Mouse (Mus musculus) telencephalon, adult 2 months (tissue): ENCODE measurements at regions not wholly inside any gene's neighbourhood (a gene's known extent, or its start where the extent isn't known, plus 50 kb on each side); places are given as distances from the start of the nearest gene placed in this dataset.

Source experiments
- DNase-seq: peaks from one replicate; pipeline ENCODE4 v3.0.0-alpha.2; 2011; ENCODE audit warnings: low read depth, low spot score

DNA sequence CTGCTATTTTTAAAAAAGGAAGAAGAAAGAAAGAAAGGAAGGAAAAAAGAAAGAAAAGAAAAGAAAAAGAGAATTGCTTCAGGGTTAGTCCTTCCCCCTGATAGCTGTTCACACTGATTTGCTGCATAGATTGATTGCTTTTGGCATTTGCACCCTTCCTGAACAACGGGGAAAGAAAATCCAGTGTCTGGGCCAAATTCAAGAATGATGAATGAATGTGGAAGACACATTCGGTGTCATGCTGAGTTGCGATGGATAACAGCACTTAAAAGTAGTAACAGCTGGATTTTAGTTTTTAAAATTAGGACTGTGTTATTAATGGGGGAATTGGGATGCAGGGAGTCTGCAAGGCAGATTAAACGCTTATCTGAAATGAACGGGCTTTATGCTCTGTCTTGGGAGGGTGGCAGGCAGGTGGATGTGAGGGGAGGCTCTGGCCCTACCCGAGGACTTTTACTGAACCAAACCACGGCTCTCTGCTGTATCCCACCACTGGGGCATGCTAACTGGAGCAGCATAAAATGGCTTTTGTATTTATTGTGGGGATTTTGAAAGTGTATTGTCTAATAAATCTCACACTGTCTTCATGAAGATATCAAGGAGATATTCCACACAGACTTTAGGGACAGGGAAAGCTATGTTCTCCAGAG is 114.4 kb downstream of the Lca5 start:
- no peak for DNase-seq

DNA sequence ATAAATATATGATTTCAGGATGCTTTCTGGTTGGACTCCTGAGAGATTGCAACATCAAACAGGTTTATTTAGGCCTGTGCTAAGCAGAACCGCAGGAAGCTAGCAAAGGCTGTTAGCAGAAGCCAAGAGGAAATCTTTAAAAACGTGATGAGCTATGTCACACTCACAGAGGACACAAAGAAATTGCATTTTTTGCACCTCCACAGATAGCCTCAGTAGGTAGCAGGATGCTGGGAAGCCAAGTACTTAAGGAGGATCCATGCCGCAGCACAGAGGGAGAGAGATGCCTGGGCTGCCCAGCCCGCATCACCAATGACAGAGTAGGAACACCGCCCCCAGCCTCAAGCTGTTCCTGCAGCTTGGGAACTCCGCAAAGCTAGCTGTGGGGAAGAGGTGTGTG is 115.0 kb downstream of the Lca5 start:
- peak; percentile 92 for DNase-seq

DNA sequence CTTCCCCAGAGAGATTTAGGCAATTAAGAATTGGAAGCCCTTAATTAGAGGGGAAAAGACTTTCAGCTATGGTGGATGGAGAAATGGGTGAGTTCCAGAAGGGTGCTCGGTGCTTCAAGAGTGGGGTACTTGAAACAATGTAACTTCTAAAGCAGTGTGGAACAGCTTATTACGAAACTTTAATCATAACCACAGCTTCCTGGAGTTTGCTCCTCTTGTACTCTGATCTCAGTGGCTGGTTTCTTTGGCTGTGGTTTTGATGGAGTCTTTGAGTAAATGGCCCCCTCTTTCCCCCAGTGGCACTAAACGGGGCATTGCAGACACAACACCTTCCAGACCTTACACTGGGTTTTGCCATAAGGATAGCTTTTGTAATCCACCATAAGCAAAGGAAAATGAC is 116.6 kb downstream of the Lca5 start:
- DNase-seq, result no peak

DNA sequence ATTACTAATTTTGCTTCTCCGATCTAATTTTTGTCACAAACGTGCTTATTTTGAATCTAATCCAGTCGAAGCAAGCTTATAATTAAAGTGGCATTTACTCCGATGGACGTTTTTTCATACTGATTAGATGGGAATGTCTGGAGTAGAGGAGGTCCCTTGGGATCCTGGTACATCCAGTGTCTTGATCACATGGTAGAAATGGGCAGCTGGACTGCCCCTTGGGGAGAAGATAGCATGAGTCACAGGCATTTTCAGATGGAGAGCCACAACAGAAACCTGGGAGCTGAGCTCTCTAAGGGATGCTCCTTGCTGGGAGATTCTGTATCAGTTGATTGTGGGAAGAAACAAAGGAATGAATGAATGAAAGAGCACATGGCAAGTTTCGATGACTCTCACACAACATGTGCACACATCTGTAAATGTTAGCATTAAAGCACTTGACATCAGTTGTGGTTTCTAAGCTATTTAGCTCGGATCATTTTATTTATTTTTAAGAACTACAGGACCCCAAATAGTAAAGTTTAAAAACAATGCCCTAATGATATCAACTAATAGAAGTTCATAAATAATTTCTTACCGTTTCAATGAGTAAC is 117.8 kb downstream of the Lca5 start:
- DNase-seq, result no peak

DNA sequence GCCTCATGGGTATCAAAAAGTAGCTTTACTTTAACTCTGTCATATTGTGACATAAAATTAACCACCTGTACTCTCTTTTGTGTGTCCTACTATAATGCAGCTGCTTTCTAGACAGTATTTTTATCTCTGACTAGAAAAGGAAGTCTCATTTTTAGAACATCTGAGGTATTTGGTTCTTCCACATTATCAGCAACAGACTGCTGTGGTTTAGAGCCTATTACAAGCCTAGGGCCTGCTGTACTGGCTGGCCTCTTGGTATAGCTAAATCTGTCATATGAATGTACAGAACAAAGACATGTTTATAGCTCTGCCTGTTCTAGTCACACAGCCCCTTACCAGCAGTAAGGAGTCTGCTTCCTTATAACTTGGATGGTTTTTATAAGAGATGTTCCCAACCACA is 119.1 kb downstream of the Lca5 start:
- no peak for DNase-seq

DNA sequence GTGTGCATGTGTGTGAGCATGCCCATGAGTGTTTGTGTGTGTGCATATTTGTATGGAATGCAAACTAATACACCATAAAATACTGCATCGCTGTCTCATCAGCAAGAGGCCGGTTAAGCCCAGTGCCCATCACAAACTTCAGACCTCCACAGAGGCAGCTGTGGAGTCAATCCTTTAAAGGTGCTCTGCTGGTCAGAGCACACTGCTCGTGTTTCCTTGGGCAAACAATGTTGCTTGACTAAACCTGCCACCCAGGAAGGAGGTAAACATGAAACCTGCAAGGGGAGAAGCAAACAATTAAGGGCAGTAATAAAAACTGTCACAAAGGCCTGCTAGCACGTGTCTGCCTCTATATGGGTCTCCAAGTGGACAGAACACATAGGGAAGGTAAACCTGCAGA is 120.1 kb downstream of the Lca5 start:
- DNase-seq, result no peak

DNA sequence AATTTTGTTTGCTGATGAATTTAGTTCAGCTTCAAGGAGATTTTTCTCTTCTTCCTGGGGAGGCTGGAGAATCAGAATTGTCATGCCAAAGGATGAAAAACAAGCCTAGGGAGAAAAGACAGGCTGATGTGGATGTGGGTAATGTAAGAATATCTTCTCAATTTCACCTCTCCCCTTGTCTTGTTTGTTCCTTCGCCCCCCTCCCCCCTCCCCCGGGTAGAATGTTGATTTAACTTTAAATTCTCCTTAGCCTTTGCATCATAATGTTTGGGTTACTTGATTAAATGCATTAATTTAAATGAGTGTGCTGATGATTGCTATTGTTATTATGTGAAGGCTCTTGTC is 124.1 kb downstream of the Lca5 start:
- DNase-seq, result no peak

DNA sequence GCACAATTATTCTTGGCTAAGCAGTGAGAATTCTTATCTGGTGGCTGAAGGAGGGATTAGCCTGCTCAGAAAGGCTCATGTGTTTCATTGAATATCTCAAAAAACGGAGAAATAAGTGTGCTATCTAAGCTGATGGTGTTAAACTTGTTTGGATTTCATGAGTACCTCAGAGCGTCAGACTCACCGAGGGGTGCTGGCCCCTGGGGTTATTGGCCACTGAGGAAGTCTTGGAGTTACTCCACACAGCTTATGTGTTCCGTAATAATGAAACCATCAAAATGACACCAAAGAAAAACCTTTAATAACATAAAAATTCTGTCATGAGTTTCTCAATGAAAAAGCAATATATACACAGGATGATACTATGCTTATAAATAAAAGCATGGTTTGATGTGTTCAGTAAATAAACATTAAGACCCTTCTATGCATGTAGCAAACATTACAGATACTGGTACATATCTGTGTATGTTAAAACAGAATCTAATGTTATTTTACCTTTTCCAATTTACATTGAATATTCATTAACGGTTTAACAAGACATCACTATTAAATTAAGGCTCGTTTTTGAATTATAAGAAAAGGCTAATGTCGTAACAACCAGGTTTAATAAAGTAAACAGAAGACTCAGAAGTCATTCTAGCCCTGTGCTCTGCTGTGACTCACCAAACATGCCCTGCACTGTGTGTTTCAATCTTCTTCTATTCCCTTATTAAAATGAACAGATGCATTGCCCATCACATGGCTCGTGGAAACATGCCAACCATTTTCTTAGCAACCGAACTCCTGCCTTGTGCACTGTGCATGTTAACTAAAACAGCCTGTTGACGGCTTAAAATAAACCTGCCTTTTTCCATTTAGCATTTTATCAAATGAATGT is 124.7 kb downstream of the Lca5 start:
- DNase-seq, result peak; percentile 91

DNA sequence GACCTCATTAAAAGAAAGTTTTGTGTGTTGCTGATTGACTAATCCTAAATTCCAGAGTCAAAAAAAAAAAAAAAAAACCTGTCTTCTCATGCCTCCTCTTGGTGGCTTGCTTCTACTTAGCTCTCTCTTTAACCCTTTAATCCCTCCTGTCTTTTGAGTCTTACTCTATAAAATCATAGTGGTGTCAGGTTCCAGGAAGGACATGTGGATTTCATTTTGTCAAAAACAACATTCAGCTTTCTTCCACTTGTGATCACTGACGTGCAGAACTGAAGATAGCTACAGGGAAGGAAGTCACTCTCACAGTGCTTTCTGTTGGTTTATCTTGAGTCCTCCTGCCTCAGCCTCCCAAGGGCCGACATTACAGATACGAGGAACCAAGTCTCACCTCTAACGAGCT is 132.2 kb downstream of the Lca5 start:
- no peak for DNase-seq

DNA sequence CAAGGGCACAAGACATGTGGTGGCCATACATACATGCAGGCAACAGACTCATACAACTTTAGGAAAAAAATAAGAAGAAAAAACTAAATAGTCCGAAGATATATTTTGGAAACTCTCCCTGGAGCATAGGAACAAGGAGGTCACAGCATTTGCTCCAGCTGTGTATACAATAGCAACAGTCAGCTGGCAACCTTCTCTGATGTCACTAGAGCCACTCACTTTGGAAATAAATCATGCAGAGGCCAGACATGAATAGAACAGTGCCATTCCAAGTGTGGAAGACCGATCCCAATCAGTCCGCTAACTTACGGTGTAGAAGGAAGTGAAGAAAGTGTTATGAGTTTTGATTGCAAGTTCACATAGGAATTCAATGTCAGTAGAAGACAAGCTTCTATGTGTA is 132.8 kb downstream of the Lca5 start:
- no peak for DNase-seq

DNA sequence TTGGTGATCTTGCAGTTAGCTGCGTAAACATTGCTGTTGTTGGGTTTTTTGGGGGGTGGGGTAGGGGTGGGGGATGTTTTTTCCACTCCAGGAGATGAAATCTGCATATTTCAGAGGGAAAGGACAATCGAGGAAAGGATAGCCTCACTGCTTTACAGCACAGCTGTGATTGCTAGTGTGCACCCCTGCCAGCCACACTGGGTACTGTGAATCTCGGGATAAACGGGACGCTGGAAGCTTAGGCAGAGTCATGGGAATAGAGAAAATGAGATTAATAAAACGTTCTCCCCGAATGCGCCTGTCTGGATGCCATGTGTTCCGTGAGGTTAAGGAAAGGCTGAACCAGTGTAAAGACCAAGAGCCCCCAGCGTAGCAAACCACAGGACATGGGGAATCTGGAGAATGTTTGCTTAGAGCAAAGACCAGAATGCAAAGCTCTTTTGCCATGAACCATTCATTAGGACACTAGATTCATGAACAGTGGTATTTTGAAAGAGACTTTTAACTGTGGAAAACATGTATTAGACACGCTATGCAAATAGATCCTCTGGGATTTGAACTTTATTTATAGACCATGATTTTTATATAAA is 133.5 kb downstream of the Lca5 start:
- no peak for DNase-seq

DNA sequence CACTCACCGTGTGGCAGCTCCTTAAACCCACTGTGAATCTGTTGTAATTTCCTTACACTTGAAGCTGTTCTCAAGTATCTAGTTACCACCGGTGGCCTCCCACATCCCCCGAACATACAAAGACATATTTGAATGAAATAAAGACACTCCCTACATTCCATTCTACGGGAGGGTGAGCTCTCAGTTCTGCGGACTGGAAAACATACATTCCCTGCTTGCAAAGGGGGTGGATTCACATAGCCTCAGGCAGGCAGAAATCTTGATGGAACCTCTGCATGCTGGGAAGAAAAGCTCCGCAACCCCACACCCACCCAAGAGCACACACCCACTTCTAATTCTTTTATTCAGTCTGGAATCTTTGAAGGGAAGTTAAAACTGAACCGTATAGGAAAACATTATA is 136.0 kb downstream of the Lca5 start:
- no peak for DNase-seq

DNA sequence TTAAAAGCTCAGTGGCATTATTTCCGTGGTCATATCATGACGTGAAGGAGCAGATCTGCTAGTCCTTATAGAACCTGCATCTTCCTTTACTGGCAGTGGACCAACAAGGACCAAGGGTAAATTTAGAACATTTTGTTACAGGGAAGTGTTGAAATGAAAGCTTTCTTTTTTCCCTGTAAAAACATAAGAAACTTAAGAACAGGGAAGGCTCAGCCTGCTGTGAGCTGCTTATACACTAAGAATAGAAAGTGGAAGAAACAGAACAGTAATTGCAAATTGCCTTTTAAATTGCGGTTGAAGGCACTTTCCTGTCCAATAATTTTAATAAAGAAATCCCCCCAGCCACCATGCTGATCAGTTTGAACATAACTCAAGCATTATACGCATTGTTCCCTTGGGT is 140.4 kb downstream of the Lca5 start:
- no peak for DNase-seq

DNA sequence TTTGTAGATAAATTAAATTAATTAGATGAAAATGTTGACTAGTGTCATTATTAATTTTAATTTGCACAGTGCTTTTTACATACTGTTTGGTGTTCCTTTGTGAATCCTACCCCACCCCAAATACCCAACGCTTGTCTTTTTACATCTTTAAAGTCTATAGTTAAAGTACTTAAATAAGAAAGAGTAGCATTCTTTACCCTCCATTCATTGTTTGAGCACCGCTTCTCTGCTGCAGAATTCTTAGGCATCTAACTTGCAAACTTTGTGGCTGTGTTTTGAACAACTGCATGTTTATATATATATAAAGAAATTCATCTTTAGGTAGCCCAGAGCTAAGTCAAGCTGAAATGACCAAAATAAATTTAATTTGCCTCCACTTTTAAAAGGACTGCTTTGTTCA is 140.9 kb downstream of the Lca5 start:
- no peak for DNase-seq

DNA sequence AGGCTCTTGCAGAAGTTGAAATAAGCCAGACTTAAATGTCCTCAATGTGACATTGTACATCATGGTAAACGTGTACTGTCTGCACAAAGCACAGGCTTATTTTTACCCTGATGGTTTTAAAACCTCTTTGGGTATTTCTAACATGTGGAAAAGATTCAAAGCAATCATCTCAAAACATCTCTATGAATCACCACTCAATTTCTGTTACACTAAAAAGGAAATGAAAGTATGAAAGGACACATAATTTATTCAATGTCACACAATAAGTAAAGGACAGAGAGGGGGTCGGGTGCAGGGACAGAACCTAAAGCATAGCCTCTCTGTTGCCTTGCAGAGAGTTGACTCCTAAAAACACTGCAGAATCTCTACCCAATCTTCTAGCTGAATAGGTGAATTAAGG is 141.3 kb downstream of the Lca5 start:
- DNase-seq, result no peak

DNA sequence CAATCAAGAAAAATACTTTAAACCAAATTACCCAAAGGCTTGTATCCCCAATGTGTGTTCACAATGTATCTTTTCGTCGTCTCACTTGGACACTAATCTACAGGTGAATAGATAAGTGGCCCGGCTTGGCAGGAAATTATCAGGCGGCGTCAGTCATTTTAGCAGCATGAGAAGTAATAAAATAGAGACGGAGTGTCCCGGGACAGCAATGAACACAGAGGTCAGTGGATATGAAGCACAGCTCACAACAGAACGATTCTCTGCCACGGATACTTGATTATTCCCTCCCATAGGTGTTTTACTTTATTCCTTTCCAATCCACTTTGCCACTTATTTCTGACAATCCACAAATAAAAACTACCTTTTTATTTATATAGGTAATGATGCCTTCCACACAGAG is 145.5 kb downstream of the Lca5 start:
- DNase-seq, result no peak

DNA sequence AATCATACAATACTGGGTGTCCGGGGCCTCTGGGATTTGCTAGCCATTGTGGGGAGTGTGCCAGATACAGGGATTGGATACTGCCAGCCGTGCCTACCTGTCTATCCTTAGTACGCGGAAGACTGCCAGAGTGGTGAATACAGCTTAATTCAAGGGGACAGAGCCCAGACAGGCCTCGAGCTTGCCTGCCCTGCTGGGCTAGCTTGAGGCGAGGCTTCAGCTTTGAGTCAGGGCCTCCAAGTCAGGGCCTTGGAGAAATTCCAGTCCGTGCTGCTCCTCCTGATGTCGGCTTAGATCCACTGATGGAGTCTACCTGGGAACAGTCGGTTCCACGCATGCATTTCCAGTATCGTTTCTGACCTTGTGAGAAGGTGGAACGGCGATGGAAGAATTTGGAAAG is 146.5 kb downstream of the Lca5 start:
- no peak for DNase-seq

DNA sequence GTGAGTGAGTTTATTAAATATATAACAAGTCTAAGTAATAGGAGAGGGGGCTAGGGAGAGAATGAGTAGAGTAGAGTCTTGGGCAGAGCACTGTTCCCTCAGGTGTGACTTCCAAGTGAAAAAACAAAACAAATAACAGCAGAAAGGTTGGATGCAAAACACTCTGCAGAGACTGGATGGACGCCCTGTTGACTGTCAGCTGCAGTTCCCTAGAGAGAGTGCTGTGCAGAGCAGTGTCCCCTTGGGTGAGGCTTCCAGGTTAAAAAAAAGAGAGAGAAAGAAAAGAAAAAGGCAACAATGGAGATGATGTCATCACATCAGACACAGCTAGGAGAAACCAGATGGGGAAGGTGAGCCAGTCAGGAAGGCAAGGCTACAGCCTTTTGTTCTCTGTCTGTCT is 137.6 kb upstream of the Hmgn3 start:
- no peak for DNase-seq

DNA sequence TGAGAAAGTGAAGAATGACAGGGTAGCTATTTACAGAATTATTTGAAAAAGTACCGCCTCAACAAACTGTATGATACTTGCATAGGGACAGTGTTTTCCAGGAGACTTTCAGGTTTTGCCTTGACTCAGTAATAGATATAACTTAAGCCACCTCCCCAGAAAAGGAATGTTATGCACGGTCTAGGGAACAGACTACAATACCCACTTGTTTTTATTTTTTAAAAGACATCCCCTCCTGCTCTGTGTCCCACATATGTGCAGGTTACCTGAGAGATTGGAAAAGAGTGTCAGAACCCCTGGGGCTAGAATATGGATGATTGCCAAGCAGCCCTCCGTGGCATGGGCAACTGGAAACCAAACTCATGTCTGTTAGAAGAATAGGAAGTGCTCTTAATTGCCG is 137.2 kb upstream of the Hmgn3 start:
- DNase-seq, result no peak

DNA sequence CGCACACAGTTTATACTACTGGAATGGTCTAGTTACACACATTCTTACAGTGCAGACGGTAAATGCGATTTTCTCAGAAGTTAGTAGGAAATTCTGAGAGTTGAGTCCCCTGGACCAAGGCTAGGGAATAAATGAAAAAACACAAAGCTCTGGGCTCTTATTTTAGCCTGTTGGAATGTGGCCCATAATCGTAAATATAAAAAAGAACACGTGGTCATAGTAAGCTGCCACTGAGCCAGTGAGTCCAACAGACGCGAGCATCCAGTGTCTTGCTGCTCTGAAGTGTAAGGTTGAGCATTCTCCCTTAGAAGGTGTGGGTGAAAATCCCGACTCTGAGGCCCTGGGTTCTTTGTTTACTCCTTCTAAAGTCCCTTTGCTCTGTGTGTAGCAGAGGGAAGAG is 136.8 kb upstream of the Hmgn3 start:
- DNase-seq, result no peak

DNA sequence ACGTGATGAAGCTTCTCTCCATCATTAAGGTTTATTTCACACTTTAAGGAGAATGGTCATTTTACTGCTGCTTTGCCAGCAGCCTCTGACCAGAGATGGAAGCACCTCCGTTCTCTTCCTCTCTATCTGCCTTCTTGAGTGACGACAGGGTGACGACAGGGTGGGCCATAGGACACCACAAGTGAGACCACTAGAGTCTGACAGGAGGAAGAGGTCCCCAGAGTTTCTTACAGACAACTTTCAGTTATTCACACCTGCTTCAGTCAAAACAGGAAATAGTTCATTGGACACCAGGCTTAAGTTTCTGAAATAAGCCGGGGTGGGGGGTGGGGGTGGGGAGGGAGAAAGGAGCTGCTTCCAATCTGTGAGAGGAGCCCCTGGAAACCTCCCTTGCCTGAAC is 131.3 kb upstream of the Hmgn3 start:
- no peak for DNase-seq

DNA sequence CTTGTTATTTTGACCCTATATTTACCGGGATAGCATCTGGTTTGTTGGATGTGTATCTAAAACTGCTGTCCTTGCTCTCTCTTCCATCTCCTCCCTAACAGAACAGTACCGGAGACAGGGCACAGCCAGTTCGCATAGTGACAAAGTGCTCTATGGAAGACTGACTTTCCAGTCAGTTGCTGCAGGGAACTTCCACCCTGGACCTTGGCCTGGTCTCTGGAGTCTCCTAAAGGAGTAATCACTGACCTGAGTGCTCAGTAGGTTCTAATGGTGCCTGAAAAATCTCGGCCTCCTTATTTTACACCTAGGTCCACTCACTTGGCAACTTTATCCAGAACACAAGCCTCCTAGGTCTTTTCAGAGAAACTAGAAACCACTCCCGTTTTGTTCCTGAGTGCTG is 130.9 kb upstream of the Hmgn3 start:
- no peak for DNase-seq

DNA sequence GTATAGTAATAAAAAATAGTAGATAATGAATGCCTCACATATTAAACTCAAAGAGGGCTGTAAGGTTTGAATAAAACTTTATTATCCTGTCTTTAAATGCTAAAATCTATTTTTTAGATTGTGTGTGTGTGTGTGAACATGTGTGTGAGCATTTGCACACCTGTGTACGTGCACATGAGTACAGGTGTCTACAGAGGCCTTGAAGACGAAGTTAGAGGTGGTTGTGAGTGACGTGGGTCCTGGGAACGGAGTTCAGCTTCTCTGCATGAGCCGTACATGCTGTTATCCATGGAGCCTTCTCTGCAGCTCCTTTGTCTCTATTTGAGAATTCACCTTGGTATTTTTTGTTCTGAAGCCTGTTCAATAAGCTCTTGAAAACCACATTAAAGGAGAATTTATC is 129.8 kb upstream of the Hmgn3 start:
- DNase-seq, result no peak
